In the genomic region with DNA sequence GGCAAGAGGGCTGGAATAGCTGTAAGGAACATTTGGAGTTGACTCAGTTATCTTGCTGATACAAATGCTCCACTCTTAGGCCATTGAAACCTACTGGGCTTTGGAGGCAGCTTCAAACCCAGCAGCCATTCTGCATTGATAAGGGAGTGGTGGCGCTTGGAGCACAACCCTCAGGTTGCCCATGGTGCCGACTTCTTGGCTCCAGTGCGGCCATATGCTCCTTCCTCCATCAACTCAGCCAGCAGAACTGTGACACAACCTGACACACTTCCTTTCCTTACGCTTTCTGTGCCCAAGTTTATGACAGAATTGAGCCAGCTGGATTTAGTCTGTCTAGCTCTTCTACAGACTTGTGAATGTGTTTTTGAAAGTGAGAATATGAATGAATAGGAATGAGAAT, we compare ENCODE assay signal across 9 mouse cellular contexts. TPM values are rescaled to one million over a fixed set of nuclear protein-coding genes. Genes with fewer than 3 reads are reported as not detected.
A peak's percentile ranks its signal among the peaks of the same experiment; 100 is the strongest.
DNase-seq lines count a peak whose midpoint lies in the region; ATAC-seq and TF ChIP-seq lines count a peak whose summit lies in the region.
"Had no signal": no experiment of that assay in that cellular context is flagged by ENCODE, and none has a peak within 500 bp of the region (broad histone marks: within the 10 kb centered on the region; RNA-seq: fewer than 3 reads in every experiment).

No protein-coding gene starts in this region.

- H3K4me3 ChIP-seq in hindbrain, embryonic 13.5 days = no peak overlapping the region
- no peak overlapping the region for H3K4me3 ChIP-seq in hindbrain, embryonic 16.5 days (ENCODE audit: low read length)
- H3K4me3 ChIP-seq in liver, embryonic 11.5 days (ENCODE audit: low read depth, low read length) = peak overlapping the region; percentile 85
- no peak overlapping the region for H3K4me3 ChIP-seq in gastrocnemius, adult 2 months

- H3K9me3 ChIP-seq in hindbrain, embryonic 13.5 days = no peaks in the 10 kb centered on the region
- no peaks in the 10 kb centered on the region for H3K9me3 ChIP-seq in hindbrain, embryonic 16.5 days (ENCODE audit: control insufficient read depth, low read length)
- no peaks in the 10 kb centered on the region for H3K9me3 ChIP-seq in liver, embryonic 11.5 days (ENCODE audit: control insufficient read depth, low read length)

- no peak overlapping the region for H3K27ac ChIP-seq in hindbrain, embryonic 13.5 days
- no peak overlapping the region for H3K27ac ChIP-seq in hindbrain, embryonic 16.5 days (ENCODE audit: low read depth, low read length)
- peak overlapping the region; percentile 100 for H3K27ac ChIP-seq in liver, embryonic 11.5 days (ENCODE audit: low read depth, low read length)
- H3K27ac ChIP-seq in gastrocnemius, adult 2 months = no peak overlapping the region

- H3K9ac ChIP-seq in hindbrain, embryonic 13.5 days = 0 out of 2 replicates have a peak overlapping the region, but pooled peaks have one; percentile 99
- H3K9ac ChIP-seq in hindbrain, embryonic 16.5 days (ENCODE audit: low read depth, low read length) = no peak overlapping the region
- peak overlapping the region; percentile 97; the same call in 1 of the 2 replicates for H3K9ac ChIP-seq in liver, embryonic 11.5 days (ENCODE audit: low read depth, low read length)

- intact Hi-C loops in gastrocnemius, adult 2 months (cut with DNase I) = no loop called here

- H3K36me3 ChIP-seq in hindbrain, embryonic 13.5 days = no peaks in the 10 kb centered on the region
- no peaks in the 10 kb centered on the region for H3K36me3 ChIP-seq in hindbrain, embryonic 16.5 days (ENCODE audit: control insufficient read depth, insufficient read depth, low read length)
- peaks cover under 1% of the 10 kb centered on the region; the same call in 1 of the 2 replicates for H3K36me3 ChIP-seq in liver, embryonic 11.5 days (ENCODE audit: control insufficient read depth, insufficient read depth, low read length)

- no peaks in the 10 kb centered on the region for H3K27me3 ChIP-seq in hindbrain, embryonic 13.5 days
- no peaks in the 10 kb centered on the region for H3K27me3 ChIP-seq in hindbrain, embryonic 16.5 days (replicated peaks; ENCODE audit: control insufficient read depth, insufficient read depth, low read length)
- H3K27me3 ChIP-seq in liver, embryonic 11.5 days (replicated peaks; ENCODE audit: control insufficient read depth, insufficient read depth, low read length) = no peaks in the 10 kb centered on the region

- ATAC-seq in hindbrain, embryonic 13.5 days (ENCODE audit: low FRiP score) = no peak
- ATAC-seq in hindbrain, embryonic 16.5 days = no peak
- no peak for ATAC-seq in liver, embryonic 11.5 days (replicated peaks; ENCODE audit: low FRiP score)

- peak; percentile 16 for DNase-seq in MEL-GATA-1-ER (ENCODE audit: extremely low read depth, low read depth)
- DNase-seq in cerebellum, postnatal 36 days = peak; percentile 23 to 39
- DNase-seq in liver, embryonic 11.5 days (ENCODE audit: low spot score) = no peak
- no peak for DNase-seq in layer of hippocampus, postnatal 36 days
- no peak for DNase-seq in thymus, postnatal 14 days
- DNase-seq in gastrocnemius, adult 2 months = no peak

- peak overlapping the region; percentile 69 for H3K4me2 ChIP-seq in hindbrain, embryonic 13.5 days
- H3K4me2 ChIP-seq in hindbrain, embryonic 16.5 days (ENCODE audit: low read length) = no peak overlapping the region
- peak overlapping the region; percentile 79 for H3K4me2 ChIP-seq in liver, embryonic 11.5 days

- WGBS in hindbrain, embryonic 13.5 days = 86% methylated on average over 4 of the region's 4 CpGs
- WGBS in hindbrain, embryonic 16.5 days = 77% methylated on average over 4 of the region's 4 CpGs
- WGBS in liver, embryonic 11.5 days = 61% methylated on average over 4 of the region's 4 CpGs

- peaks cover 33% of the 10 kb centered on the region for H3K4me1 ChIP-seq in hindbrain, embryonic 13.5 days (replicated peaks)
- H3K4me1 ChIP-seq in hindbrain, embryonic 16.5 days (ENCODE audit: control insufficient read depth, insufficient read depth, low read depth, low read length) = peaks cover 16% of the 10 kb centered on the region
- H3K4me1 ChIP-seq in liver, embryonic 11.5 days (replicated peaks; ENCODE audit: control insufficient read depth, insufficient read depth, low read length) = peaks cover 33% of the 10 kb centered on the region

- no peak for TF ChIP-seq CTCF in gastrocnemius, adult 2 months (IDR thresholded peaks at IDR 0.05)

RNA-seq across cellular contexts. Expression of a gene that starts 2.6 kb away (rescaled TPM):
- polyA plus RNA-seq in hindbrain, embryonic 13.5 days (2015; fragmentation: Nextera tagmentation; extraction: Ambion mirVana) = 13.2 and 13.8 TPM in 2 replicates
- 8.9 and 10.6 TPM in 2 replicates for polyA plus RNA-seq in hindbrain, embryonic 16.5 days (2015; fragmentation: Nextera tagmentation; extraction: Ambion mirVana)
- 18.7 and 20.4 TPM in 2 replicates for polyA plus RNA-seq in liver, embryonic 11.5 days (2014; fragmentation: Nextera tagmentation; extraction: Ambion mirVana)
- 10 to 100 TPM; 27.2 to 34.4 TPM for total RNA-seq in layer of hippocampus, postnatal 36 days (2021)
- total RNA-seq in gastrocnemius, adult 2 months (2021) = 1 to 10 TPM; 6.1 to 9.4 TPM

RNA-seq across cellular contexts. Expression of a gene that starts 2.7 kb away (rescaled TPM):
- polyA plus RNA-seq in hindbrain, embryonic 13.5 days (2015; fragmentation: Nextera tagmentation; extraction: Ambion mirVana) = 45.1 and 47.1 TPM in 2 replicates
- polyA plus RNA-seq in hindbrain, embryonic 16.5 days (2015; fragmentation: Nextera tagmentation; extraction: Ambion mirVana) = 33.2 and 34.3 TPM in 2 replicates
- polyA plus RNA-seq in liver, embryonic 11.5 days (2014; fragmentation: Nextera tagmentation; extraction: Ambion mirVana) = 76.8 and 80.2 TPM in 2 replicates
- 10 to 100 TPM; 12.3 to 13.6 TPM for total RNA-seq in layer of hippocampus, postnatal 36 days (2021)
- 10 to 100 TPM; 11.1 to 12.4 TPM for total RNA-seq in gastrocnemius, adult 2 months (2021)

RNA-seq across cellular contexts. Expression of a gene that starts 25.6 kb away (rescaled TPM):
- polyA plus RNA-seq in hindbrain, embryonic 13.5 days (2015; fragmentation: Nextera tagmentation; extraction: Ambion mirVana) = 0.67 and 0.81 TPM in 2 replicates
- 0.88 and 4.2 TPM in 2 replicates for polyA plus RNA-seq in hindbrain, embryonic 16.5 days (2015; fragmentation: Nextera tagmentation; extraction: Ambion mirVana)
- polyA plus RNA-seq in liver, embryonic 11.5 days (2014; fragmentation: Nextera tagmentation; extraction: Ambion mirVana) = 2.5 and 3.0 TPM in 2 replicates
- not detected for total RNA-seq in layer of hippocampus, postnatal 36 days (2021)
- 100 to 1,000 TPM; 439 to 602 TPM for total RNA-seq in gastrocnemius, adult 2 months (2021)

RNA-seq across cellular contexts. Expression of a gene that starts 44.2 kb away (rescaled TPM):
- 1.8 and 2.7 TPM in 2 replicates for polyA plus RNA-seq in hindbrain, embryonic 13.5 days (2015; fragmentation: Nextera tagmentation; extraction: Ambion mirVana)
- polyA plus RNA-seq in hindbrain, embryonic 16.5 days (2015; fragmentation: Nextera tagmentation; extraction: Ambion mirVana) = 0.93 and 1.6 TPM in 2 replicates
- 68.1 and 68.7 TPM in 2 replicates for polyA plus RNA-seq in liver, embryonic 11.5 days (2014; fragmentation: Nextera tagmentation; extraction: Ambion mirVana)
- not detected for total RNA-seq in layer of hippocampus, postnatal 36 days (2021)
- not detected for total RNA-seq in gastrocnemius, adult 2 months (2021)
- total RNA-seq: layer of hippocampus, postnatal 10 days had no signal

RNA-seq across cellular contexts. Expression of a gene that starts 47.4 kb away (rescaled TPM):
- 0.74 and 1.00 TPM in 2 replicates for polyA plus RNA-seq in hindbrain, embryonic 13.5 days (2015; fragmentation: Nextera tagmentation; extraction: Ambion mirVana)
- 0.49 and 0.76 TPM in 2 replicates for polyA plus RNA-seq in hindbrain, embryonic 16.5 days (2015; fragmentation: Nextera tagmentation; extraction: Ambion mirVana)
- polyA plus RNA-seq in liver, embryonic 11.5 days (2014; fragmentation: Nextera tagmentation; extraction: Ambion mirVana) = 33.2 and 36.3 TPM in 2 replicates
- not detected for total RNA-seq in layer of hippocampus, postnatal 36 days (2021)
- not detected for total RNA-seq in gastrocnemius, adult 2 months (2021)
- total RNA-seq: layer of hippocampus, postnatal 10 days had no signal

Comparison
In these comparisons a context has a peak if more than half of its experiments do, and no peak if none do; other contexts are left out.
1. DNase-seq: peak in MEL-GATA-1-ER (single experiment) and cerebellum, postnatal 36 days (2 of 2); none in liver, embryonic 11.5 days (single experiment), layer of hippocampus, postnatal 36 days (0 of 2), thymus, postnatal 14 days (single experiment) and gastrocnemius, adult 2 months (single experiment).